Mouse (Mus musculus): ENCODE measurements around the gene Sox10. TPM values are rescaled to one million over a fixed set of nuclear protein-coding genes. Genes with fewer than 3 reads are reported as not detected.

Sox10 gene
- total RNA-seq, 4 experiments from 2014 or later: 0.19 to 0.72 (median 0.64) TPM

GRCm38 (mm10) chr15:79124331-79124875 lies 40.6 kb downstream of the Sox10 start:
- no peak for DNase-seq (ENCODE audit: low spot score in 2 of 2)

- DNase-seq (ENCODE audit: low spot score in 2 of 2): peak; percentile 30 to 47
These were observed 41.3 kb downstream of the Sox10 start for GRCm38 (mm10) chr15:79123751-79124150.

- no peak for DNase-seq (ENCODE audit: low spot score in 2 of 2)
These were observed 42.5 kb downstream of the Sox10 start for GRCm38 (mm10) chr15:79122546-79122945.

- DNase-seq (ENCODE audit: low spot score in 2 of 2): no peak
These were observed 42.9 kb downstream of the Sox10 start for GRCm38 (mm10) chr15:79122119-79122518.

- DNase-seq (ENCODE audit: low spot score in 2 of 2): no peak
These were observed 45.5 kb downstream of the Sox10 start for GRCm38 (mm10) chr15:79119491-79119890.

GRCm38 (mm10) chr15:79115276-79115675 lies 49.8 kb downstream of the Sox10 start:
- no peak for DNase-seq (ENCODE audit: low spot score in 2 of 2)

GRCm38 (mm10) chr15:79111774-79112173 lies 53.3 kb downstream of the Sox10 start:
- no peak for DNase-seq (ENCODE audit: low spot score in 2 of 2)

- DNase-seq (ENCODE audit: low spot score in 2 of 2): no peak
These were observed 54.5 kb downstream of the Sox10 start for GRCm38 (mm10) chr15:79110528-79110927.

GRCm38 (mm10) chr15:79110031-79110430 lies 55.0 kb downstream of the Sox10 start:
- no peak for DNase-seq (ENCODE audit: low spot score in 2 of 2)

- no peak for DNase-seq (ENCODE audit: low spot score in 2 of 2)
These were observed 55.6 kb downstream of the Sox10 start for GRCm38 (mm10) chr15:79109321-79109934.

GRCm38 (mm10) chr15:79108421-79109320 lies 56.4 kb downstream of the Sox10 start, which contains the start of gene Micall1:
Gene Micall1 (plus strand): TSS chr15:79108898.
- peak; percentile 48 to 62 for DNase-seq (ENCODE audit: low spot score in 2 of 2)

- no peak for DNase-seq (ENCODE audit: low spot score in 2 of 2)
These were observed 57.1 kb downstream of the Sox10 start for GRCm38 (mm10) chr15:79107966-79108365.

GRCm38 (mm10) chr15:79105804-79106203 lies 59.2 kb downstream of the Sox10 start:
- DNase-seq (ENCODE audit: low spot score in 2 of 2): no peak

Other genes with a start within 250 kb of the Sox10 start
- 100 to 1,000 TPM; 214 to 406 (median 281) TPM for gene Lgals1, start 238.5 kb downstream of the Sox10 start, total RNA-seq (2022)
- 10 to 100 TPM; 24.0 to 31.2 (median 28.1) TPM for gene Nol12, start 230.3 kb downstream of the Sox10 start, total RNA-seq (2022)
- gene Triobp, start 217.5 kb downstream of the Sox10 start, total RNA-seq (2022): 10 to 100 TPM; 38.3 to 69.6 (median 41.9) TPM
- gene H1f0, start 136.8 kb downstream of the Sox10 start, total RNA-seq (2022): 100 to 1,000 TPM in 1 of 4 experiments, 10 to 100 TPM in 3; 84.7 to 103 (median 92.1) TPM
- not detected for gene Galr3, start 123.4 kb downstream of the Sox10 start, total RNA-seq (2022)
- 1 to 10 TPM; 3.1 to 5.8 (median 3.5) TPM for gene Ankrd54, start 102.3 kb downstream of the Sox10 start, total RNA-seq (2022)
- gene Eif3l, start 90.1 kb downstream of the Sox10 start, total RNA-seq (2022): 10 to 100 TPM; 57.8 to 60.8 (median 60.6) TPM
- gene Micall1, start 56.3 kb downstream of the Sox10 start, total RNA-seq (2022): 10 to 100 TPM in 3 of 4 experiments, 1 to 10 TPM in 1; 9.8 to 12.6 (median 11.2) TPM
- gene Polr2f, start 24.2 kb downstream of the Sox10 start, total RNA-seq (2022): 10 to 100 TPM; 57.8 to 75.3 (median 70.3) TPM
- 1 to 10 TPM in 1 of 4 experiments, under 1 TPM in 3; 0.36 to 1.5 (median 0.80) TPM for gene 1700088E04Rik, start 24.0 kb downstream of the Sox10 start, total RNA-seq (2022)
- gene Pick1, start 63.9 kb upstream of the Sox10 start, total RNA-seq (2022): 10 to 100 TPM; 30.0 to 34.8 (median 32.4) TPM
- under 1 TPM; 0.24 to 0.72 (median 0.36) TPM for gene Gm49486, start 64.2 kb upstream of the Sox10 start, total RNA-seq (2022)
- under 1 TPM; 0.15 to 0.85 (median 0.16) TPM for gene Slc16a8, start 89.5 kb upstream of the Sox10 start, total RNA-seq (2022)
- 1 to 10 TPM; 2.6 to 6.1 (median 3.5) TPM for gene Baiap2l2, start 120.3 kb upstream of the Sox10 start, total RNA-seq (2022)
- 10 to 100 TPM; 17.3 to 22.2 (median 18.0) TPM for gene Pla2g6, start 163.2 kb upstream of the Sox10 start, total RNA-seq (2022)
- 1 to 10 TPM; 2.4 to 6.3 (median 4.3) TPM for gene Maff, start 181.4 kb upstream of the Sox10 start, total RNA-seq (2022)
- gene Tmem184b, start 238.3 kb upstream of the Sox10 start, total RNA-seq (2022): 10 to 100 TPM; 18.6 to 28.1 (median 21.8) TPM